Mouse (Mus musculus) cortical plate, adult 2 months (tissue): ENCODE results near the gene Nfib.

Source experiments
- CTCF ChIP-seq: fragments of 200-500 bp; IDR thresholded peaks from 2 replicates; pipeline ENCODE4 v1.5.1; 2011; ENCODE audit warnings: mild to moderate bottlenecking, control low read depth, low read length; ENCODE audit not compliant: insufficient read depth; ENCODE audit errors: extremely low read depth
- POLR2A ChIP-seq: fragments of 200-500 bp; IDR thresholded peaks from 2 replicates; pipeline ENCODE4 v1.6.1; 2011; ENCODE audit warnings: mild to moderate bottlenecking, low read length, control low read depth; ENCODE audit not compliant: insufficient read depth; ENCODE audit errors: extremely low read depth

DNA sequence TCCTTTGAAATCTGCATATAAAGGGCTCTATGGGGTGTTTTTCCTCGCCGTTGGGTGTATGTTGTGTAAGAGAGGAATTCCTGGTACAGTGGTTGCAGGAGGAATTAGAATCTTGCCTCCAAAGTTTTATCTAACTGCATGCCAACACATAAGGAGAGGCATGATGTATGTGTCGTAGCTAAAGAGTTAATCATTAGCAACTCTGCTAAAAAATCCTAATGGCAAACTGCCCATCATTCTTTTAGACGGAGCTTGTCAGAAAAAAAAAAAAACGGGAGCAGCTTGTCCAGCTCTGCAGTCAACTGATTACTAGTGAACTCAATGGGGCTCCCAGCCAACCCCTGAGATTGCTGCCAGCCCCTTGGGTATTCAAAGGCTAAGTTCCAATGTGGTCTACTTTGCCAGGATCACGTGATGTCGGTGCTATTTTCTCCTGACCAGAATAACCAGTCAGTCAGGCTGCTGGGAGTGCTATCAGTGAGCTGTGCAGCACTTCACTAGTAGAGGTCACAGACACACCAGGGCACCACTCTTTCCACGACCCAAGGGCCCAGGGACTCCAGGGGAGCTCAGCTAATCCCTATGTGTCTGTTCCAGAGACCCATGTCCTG is 258.4 kb downstream of the Nfib start:
- TF ChIP-seq POLR2A (no peak), CTCF (no peak)
